Mouse (Mus musculus) ES-Bruce4 (cell line): ENCODE data around the gene Fxr2.

ENCODE experiments used
- CTCF ChIP-seq: IDR thresholded peaks from one replicate; pipeline ENCODE4 v1.8.1; 2011; ENCODE audit warnings: low read depth, low read length
- EP300 ChIP-seq: IDR thresholded peaks from 2 replicates; pipeline ENCODE4 v1.6.1; 2011; ENCODE audit warnings: low read depth, low read length; ENCODE audit not compliant: insufficient read depth
- POLR2A ChIP-seq: IDR thresholded peaks from one replicate; pipeline ENCODE4 v1.8.1; 2011; ENCODE audit warnings: low read length; ENCODE audit not compliant: insufficient read depth

DNA sequence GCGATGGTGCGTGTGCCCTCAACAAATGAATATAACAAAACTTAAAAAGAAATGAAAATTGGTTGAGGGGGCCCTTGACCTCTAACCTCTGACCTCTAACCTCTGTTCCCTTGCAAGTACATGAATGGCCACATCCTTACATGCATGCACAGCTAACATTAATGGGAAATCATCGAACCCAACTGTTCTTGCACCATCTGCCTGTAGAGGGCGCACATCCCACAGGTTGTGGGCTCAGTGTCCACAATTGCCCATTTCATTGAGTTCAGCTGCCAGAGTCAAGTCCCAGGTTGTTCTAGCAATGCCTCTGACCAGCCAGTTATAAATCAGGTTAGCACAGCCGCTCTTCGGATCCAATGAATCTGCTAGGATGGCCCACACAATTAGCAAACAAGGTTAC lies 4.5 kb upstream of the Fxr2 start:
- TF ChIP-seq POLR2A (no peak), EP300 (no peak), CTCF (peak; percentile 99)
